Mouse (Mus musculus) liver, embryonic 11.5 days (tissue): ENCODE results near the gene Rtel1. TPM values are rescaled to one million over a fixed set of nuclear protein-coding genes. Genes with fewer than 3 reads are reported as not detected.
A peak's percentile ranks its signal among the peaks of the same experiment; 100 is the strongest.

Source experiments
- ATAC-seq: fragments of 200-750 bp; cut with Nextera tagmentation; replicated peaks from 2 replicates; pipeline ENCODE4 v1.8.0; 2017; ENCODE audit warnings: moderate number of reproducible peaks, mild to moderate bottlenecking, moderate TSS enrichment, moderate library complexity; ENCODE audit not compliant: low FRiP score
- DNase-seq: peaks from one replicate; pipeline ENCODE4 v3.0.0-alpha.2; 2017; ENCODE audit warnings: low spot score
- H3K27ac ChIP-seq: fragments of 300-500 bp; sonication (generic); 2 replicates; pipeline ENCODE4 v1.5.1; 2014; ENCODE audit warnings: mild to moderate bottlenecking, low read depth, low read length, control low read depth
- H3K27me3 ChIP-seq: fragments of 300-500 bp; sonication (generic); replicated peaks from 2 replicates; pipeline ENCODE4 v1.6.1; 2014; ENCODE audit warnings: low read length, mixed read lengths; ENCODE audit not compliant: control insufficient read depth, insufficient read depth
- H3K36me3 ChIP-seq: fragments of 300-500 bp; sonication (generic); 2 replicates; pipeline ENCODE4 v1.6.1; 2014; ENCODE audit warnings: mild to moderate bottlenecking, low read length, moderate library complexity, mixed read lengths; ENCODE audit not compliant: control insufficient read depth, insufficient read depth
- H3K4me1 ChIP-seq: fragments of 300-500 bp; sonication (generic); replicated peaks from 2 replicates; pipeline ENCODE4 v1.6.1; 2014; ENCODE audit warnings: low read length, mixed read lengths; ENCODE audit not compliant: control insufficient read depth, insufficient read depth
- H3K4me2 ChIP-seq: fragments of 300-500 bp; sonication (generic); 2 replicates; pipeline ENCODE4 v1.6.1; 2014; ENCODE audit warnings: mild to moderate bottlenecking, control low read depth, moderate library complexity
- H3K4me3 ChIP-seq: fragments of 300-500 bp; sonication (generic); 2 replicates; pipeline ENCODE4 v1.5.1; 2014; ENCODE audit warnings: low read depth, low read length, control low read depth
- H3K9ac ChIP-seq: fragments of 300-500 bp; sonication (generic); 2 replicates; pipeline ENCODE4 v1.6.1; 2014; ENCODE audit warnings: low read depth, low read length, control low read depth
- H3K9me3 ChIP-seq: fragments of 300-500 bp; sonication (generic); 2 replicates; pipeline ENCODE4 v1.6.1; 2016; ENCODE audit warnings: low read length, inconsistent platforms, mixed read lengths; ENCODE audit not compliant: control insufficient read depth
- WGBS: fragments of 180-500 bp; shearing (Covaris S2); extraction: QIAGEN DNeasy Blood & Tissue Kit; methylation state at CpG from one replicate; pipeline ENCODE4 v1.1.7; 2014; 5-methylcytosine and 5-hydroxymethylcytosine counted together
- polyA plus RNA-seq: library from polyadenylated mRNA; unstranded; fragments of >200 nt; fragmentation: Nextera tagmentation; extraction: Ambion mirVana; gene quantifications from 2 replicates; pipeline ENCODE4 v1.2.1, GENCODE M21; 2014

Rtel1 gene
- polyA plus RNA-seq, 1 experiment from 2014 or later, result 66.4 TPM

GRCm38 (mm10) chr2:181313344-181314079 lies 6.0 kb upstream of the Rtel1 start:
- no peak overlapping the region for H3K27ac ChIP-seq
- no peaks in the 10 kb centered on the region for H3K36me3 ChIP-seq
- H3K9me3 ChIP-seq, result no peaks in the 10 kb centered on the region
- no peak overlapping the region for H3K4me3 ChIP-seq
- H3K4me2 ChIP-seq, result peak overlapping the region; percentile 45
- no peak for ATAC-seq
- H3K9ac ChIP-seq, result no peak overlapping the region
- DNase-seq, result no peak
- whole genome bisulfite sequencing, result 5% methylated on average over 35 of the region's 35 CpGs
- no peaks in the 10 kb centered on the region for H3K4me1 ChIP-seq
- H3K27me3 ChIP-seq, result peaks cover 48% of the 10 kb centered on the region

- DNase-seq (peak; percentile 80), ATAC-seq (peak; percentile 39; the same call in 1 of the 2 replicates)
- Histone ChIP-seq H3K4me1 (no peaks in the 10 kb centered on the region), H3K36me3 (no peaks in the 10 kb centered on the region), H3K27me3 (peaks cover 46% of the 10 kb centered on the region), H3K9me3 (no peaks in the 10 kb centered on the region), H3K4me3 (no peak within 1 kb of the TSS), H3K9ac (no peak within 1 kb of the TSS), H3K4me2 (peak within 1 kb of the TSS; percentile 45), H3K27ac (no peak within 1 kb of the TSS)
- 6% methylated on average over 21 of the region's 23 CpGs for WGBS
These were observed 5.3 kb upstream of the Rtel1 start, which contains the start of gene Stmn3 for GRCm38 (mm10) chr2:181314080-181314810. TSS of gene Stmn3 (minus strand) at chr2:181314500.

- WGBS, result 10% methylated on average over 7 of the region's 7 CpGs
- peaks cover 9% of the 10 kb centered on the region for H3K4me1 ChIP-seq
- peak overlapping the region; percentile 65 for H3K4me3 ChIP-seq
- peak overlapping the region; percentile 80; the same call in 1 of the 2 replicates for H3K27ac ChIP-seq
- H3K9ac ChIP-seq, result peak overlapping the region; percentile 77
- ATAC-seq, result peak; percentile 12; the same call in 1 of the 2 replicates
- H3K9me3 ChIP-seq, result no peaks in the 10 kb centered on the region
- H3K36me3 ChIP-seq, result peaks cover 18% of the 10 kb centered on the region
- peak overlapping the region; percentile 90 for H3K4me2 ChIP-seq
- H3K27me3 ChIP-seq, result peaks cover 12% of the 10 kb centered on the region
- no peak for DNase-seq
These were observed 562 bp downstream of the Rtel1 start for GRCm38 (mm10) chr2:181320103-181320499.

- DNase-seq (no peak), ATAC-seq (no peak)
- Histone ChIP-seq H3K4me3 (no peak overlapping the region), H3K4me1 (peaks cover 9% of the 10 kb centered on the region), H3K4me2 (no peak overlapping the region), H3K9me3 (no peaks in the 10 kb centered on the region), H3K27me3 (no peaks in the 10 kb centered on the region), H3K27ac (no peak overlapping the region), H3K9ac (no peak overlapping the region), H3K36me3 (peaks cover 22% of the 10 kb centered on the region)
- WGBS, result 85% methylated on average over 5 of the region's 5 CpGs
These were observed 2.6 kb downstream of the Rtel1 start for GRCm38 (mm10) chr2:181322136-181322535.

GRCm38 (mm10) chr2:181326098-181326497 lies 6.6 kb downstream of the Rtel1 start:
- H3K4me3 ChIP-seq, result no peak overlapping the region
- H3K4me2 ChIP-seq, result no peak overlapping the region
- H3K9ac ChIP-seq, result no peak overlapping the region
- DNase-seq, result no peak
- no peaks in the 10 kb centered on the region for H3K9me3 ChIP-seq
- WGBS, result 87% methylated on average over 2 of the region's 2 CpGs
- no peak for ATAC-seq
- H3K4me1 ChIP-seq, result no peaks in the 10 kb centered on the region
- no peaks in the 10 kb centered on the region for H3K27me3 ChIP-seq
- peaks cover 37% of the 10 kb centered on the region for H3K36me3 ChIP-seq
- no peak overlapping the region for H3K27ac ChIP-seq

- Histone ChIP-seq H3K27ac (no peak overlapping the region), H3K4me2 (no peak overlapping the region), H3K9me3 (no peaks in the 10 kb centered on the region), H3K4me1 (no peaks in the 10 kb centered on the region), H3K4me3 (no peak overlapping the region), H3K27me3 (no peaks in the 10 kb centered on the region), H3K9ac (no peak overlapping the region), H3K36me3 (peaks cover 36% of the 10 kb centered on the region)
- no peak for ATAC-seq
- no peak for DNase-seq
These were observed 13.0 kb downstream of the Rtel1 start for GRCm38 (mm10) chr2:181332542-181332941.

- ATAC-seq, result peak; percentile 73
- DNase-seq, result no peak
- Histone ChIP-seq H3K4me2 (no peak overlapping the region), H3K9me3 (no peaks in the 10 kb centered on the region), H3K4me3 (no peak overlapping the region), H3K36me3 (peaks cover 38% of the 10 kb centered on the region), H3K9ac (no peak overlapping the region), H3K4me1 (no peaks in the 10 kb centered on the region), H3K27ac (no peak overlapping the region), H3K27me3 (no peaks in the 10 kb centered on the region)
- WGBS, result 60% methylated on average over 3 of the region's 3 CpGs
These were observed 14.5 kb downstream of the Rtel1 start for GRCm38 (mm10) chr2:181334023-181334422.

GRCm38 (mm10) chr2:181340426-181340825 lies 20.9 kb downstream of the Rtel1 start:
- no peak for DNase-seq
- no peaks in the 10 kb centered on the region for H3K27me3 ChIP-seq
- peaks cover 37% of the 10 kb centered on the region for H3K36me3 ChIP-seq
- H3K4me3 ChIP-seq, result no peak overlapping the region
- no peak overlapping the region for H3K9ac ChIP-seq
- H3K4me2 ChIP-seq, result no peak overlapping the region
- no peak overlapping the region for H3K27ac ChIP-seq
- ATAC-seq, result no peak
- H3K9me3 ChIP-seq, result no peaks in the 10 kb centered on the region
- no peaks in the 10 kb centered on the region for H3K4me1 ChIP-seq
- WGBS, result 78% methylated on average over 4 of the region's 4 CpGs
